Comparison of ENCODE assay signal across 7 mouse cellular contexts in the genomic region with DNA sequence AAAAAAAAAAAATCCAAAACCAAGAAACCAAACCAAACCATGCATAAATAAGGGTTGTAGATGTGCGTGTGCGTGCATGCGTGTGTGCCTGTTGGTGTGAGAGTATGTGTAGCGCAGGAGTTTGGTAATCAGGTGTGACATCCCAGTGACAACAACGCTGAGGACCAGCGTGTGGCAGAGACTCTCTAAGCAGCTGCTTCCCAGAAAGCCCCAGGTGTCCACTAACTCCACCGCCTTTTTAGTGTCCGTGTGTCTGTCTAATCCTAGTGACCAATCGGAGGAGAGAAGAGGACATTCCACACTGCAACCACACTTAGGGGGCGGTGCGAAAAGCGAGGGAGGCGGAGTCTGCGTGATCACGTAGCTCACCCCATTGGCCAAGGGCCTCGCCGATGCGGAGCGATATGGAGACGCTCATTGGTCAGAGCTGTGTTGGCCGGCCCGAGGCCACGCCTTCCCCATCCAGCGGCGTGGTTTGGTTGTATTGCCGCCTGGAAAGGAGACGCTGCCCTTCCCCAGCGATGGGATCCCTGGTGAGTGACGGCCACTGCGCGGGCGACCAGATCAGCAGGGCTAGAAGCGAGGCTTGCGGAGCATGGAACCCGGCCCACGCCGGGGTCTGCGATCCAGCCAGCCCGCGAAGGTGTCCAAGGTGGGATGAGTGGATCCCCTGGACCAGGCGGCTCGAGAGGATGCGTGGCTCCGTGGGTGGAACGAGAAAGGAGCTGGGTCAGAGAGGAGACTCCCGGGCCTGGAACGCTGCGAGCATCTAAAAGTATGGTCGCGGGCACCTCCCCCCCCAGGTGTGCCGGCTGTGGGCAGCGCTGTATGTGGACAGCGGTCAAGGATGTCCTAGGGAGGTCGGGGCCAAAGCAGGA. TPM values are rescaled to one million over a fixed set of nuclear protein-coding genes. Genes with fewer than 3 reads are reported as not detected.
DNase-seq lines count a peak whose midpoint lies in the region; ATAC-seq lines count a peak whose summit lies in the region.

A gene (plus strand): TSS at position 461 of the 878 bp plus-strand sequence.

- peak; percentile 99 for DNase-seq in adrenal gland, postnatal 14 days
- peak; percentile 99 for DNase-seq in embryonic facial prominence, embryonic 11.5 days (ENCODE audit: low spot score)
- DNase-seq in kidney, adult 11 months, result peak; percentile 100
- DNase-seq in limb, embryonic 10.5 days (ENCODE audit: low spot score), result peak; percentile 94
- DNase-seq in spleen, adult 12 weeks (ENCODE audit: low spot score), result peak; percentile 98

- H3K36me3 ChIP-seq in embryonic facial prominence, embryonic 11.5 days (replicated peaks; ENCODE audit: control insufficient read depth, insufficient read depth, low read depth, low read length), result peaks cover 8% of the 10 kb centered on the region
- H3K36me3 ChIP-seq in limb, embryonic 10.5 days, result peaks cover 30% of the 10 kb centered on the region
- peaks cover 20% of the 10 kb centered on the region for H3K36me3 ChIP-seq in midbrain, embryonic 13.5 days

- H3K9ac ChIP-seq in embryonic facial prominence, embryonic 11.5 days (replicated peaks; ENCODE audit: low read length), result peak within 1 kb of the TSS; percentile 89
- H3K9ac ChIP-seq in midbrain, embryonic 13.5 days (replicated peaks), result peak within 1 kb of the TSS; percentile 87

- peak within 1 kb of the TSS; percentile 93 for H3K4me3 ChIP-seq in embryonic facial prominence, embryonic 11.5 days (ENCODE audit: low read depth, low read length)
- peak within 1 kb of the TSS; percentile 79 for H3K4me3 ChIP-seq in limb, embryonic 10.5 days
- H3K4me3 ChIP-seq in midbrain, embryonic 13.5 days (replicated peaks), result peak within 1 kb of the TSS; percentile 87

- peak within 1 kb of the TSS; percentile 88 for H3K4me2 ChIP-seq in embryonic facial prominence, embryonic 11.5 days (ENCODE audit: low read depth, low read length)
- peak within 1 kb of the TSS; percentile 99 for H3K4me2 ChIP-seq in midbrain, embryonic 13.5 days (replicated peaks)

- H3K4me1 ChIP-seq in embryonic facial prominence, embryonic 11.5 days (ENCODE audit: control insufficient read depth, insufficient read depth, low read length), result no peaks in the 10 kb centered on the region
- H3K4me1 ChIP-seq in limb, embryonic 10.5 days, result peaks cover 22% of the 10 kb centered on the region
- peaks cover 14% of the 10 kb centered on the region for H3K4me1 ChIP-seq in midbrain, embryonic 13.5 days (replicated peaks)

- H3K9me3 ChIP-seq in embryonic facial prominence, embryonic 11.5 days (replicated peaks; ENCODE audit: control insufficient read depth, low read length), result no peaks in the 10 kb centered on the region
- no peaks in the 10 kb centered on the region for H3K9me3 ChIP-seq in limb, embryonic 10.5 days (replicated peaks)
- no peaks in the 10 kb centered on the region for H3K9me3 ChIP-seq in midbrain, embryonic 13.5 days

- peak; percentile 98 for ATAC-seq in embryonic facial prominence, embryonic 11.5 days (replicated peaks; ENCODE audit: insufficient number of reproducible peaks, low FRiP score, low TSS enrichment, low read depth)
- peak; percentile 95 for ATAC-seq in granulocyte monocyte progenitor cell, adult 5-6 weeks (replicated peaks; ENCODE audit: poor library complexity, severe bottlenecking)
- ATAC-seq in midbrain, embryonic 13.5 days, result peak; percentile 98

- H3K27ac ChIP-seq in embryonic facial prominence, embryonic 11.5 days (replicated peaks; ENCODE audit: low read depth, low read length), result peak within 1 kb of the TSS; percentile 22; the same call in 1 of the 2 replicates
- H3K27ac ChIP-seq in limb, embryonic 10.5 days, result peak within 1 kb of the TSS; percentile 85
- H3K27ac ChIP-seq in midbrain, embryonic 13.5 days, result peak within 1 kb of the TSS; percentile 77

- no peaks in the 10 kb centered on the region for H3K27me3 ChIP-seq in embryonic facial prominence, embryonic 11.5 days (ENCODE audit: control insufficient read depth, insufficient read depth, low read length)
- no peaks in the 10 kb centered on the region for H3K27me3 ChIP-seq in limb, embryonic 10.5 days (ENCODE audit: low read depth, poor library complexity, severe bottlenecking)
- no peaks in the 10 kb centered on the region for H3K27me3 ChIP-seq in midbrain, embryonic 13.5 days

- under 1% methylated on average over 54 of the region's 54 CpGs for WGBS in embryonic facial prominence, embryonic 11.5 days
- under 1% methylated on average over 54 of the region's 54 CpGs for WGBS in limb, embryonic 10.5 days
- 0% methylated on average over 54 of the region's 54 CpGs for WGBS in midbrain, embryonic 13.5 days

RNA-seq across cellular contexts. Expression of the gene that starts here (rescaled TPM):
- total RNA-seq in adrenal gland, postnatal 14 days (2021), result 87.9 and 89.3 TPM in 2 replicates
- polyA plus RNA-seq in embryonic facial prominence, embryonic 11.5 days (2014; fragmentation: Nextera tagmentation; extraction: Ambion mirVana), result 15.6 and 18.0 TPM in 2 replicates
- total RNA-seq in granulocyte monocyte progenitor cell, adult 5-6 weeks (2014; fragmentation: Nextera tagmentation), result 6.8 and 13.5 TPM in 2 replicates
- total RNA-seq in granulocyte monocyte progenitor cell, adult 5-6 weeks (2017), result 7.0 and 7.3 TPM in 2 replicates
- polyA plus RNA-seq in limb, embryonic 10.5 days (2016; fragmentation: Nextera tagmentation; extraction: Ambion mirVana), result 30.8 and 33.3 TPM in 2 replicates
- polyA plus RNA-seq in midbrain, embryonic 13.5 days (2015; fragmentation: Nextera tagmentation; extraction: Ambion mirVana), result 29.4 and 30.2 TPM in 2 replicates

Comparison
In these comparisons a context has a peak if more than half of its experiments do, and no peak if none do; other contexts are left out.
1. Peak in every context shown above with its lines: DNase-seq, ATAC-seq, H3K4me3 ChIP-seq and H3K27ac ChIP-seq.
2. H3K27ac ChIP-seq: peak in every context shown above with its lines; median percentile 85 in limb, embryonic 10.5 days; 77 in midbrain, embryonic 13.5 days; 22 in embryonic facial prominence, embryonic 11.5 days.